Mouse (Mus musculus): ENCODE measurements at regions not wholly inside any gene's neighbourhood (a gene's known extent, or its start where the extent isn't known, plus 50 kb on each side); places are given as distances from the start of the nearest gene placed in this dataset.
"Not testable (repeated sequence)": the region's sequence is repeated elsewhere in the genome, so short reads cannot be mapped to it uniquely, and the experiment has no call there.

- no peak for DNase-seq (ENCODE audit: low spot score)
Observed at GRCm38 (mm10) chr12:113241373-113242193, 55.9 kb downstream of the Tmem121 start.

GRCm38 (mm10) chr12:113242194-113242510 is 56.4 kb downstream of the Tmem121 start:
- no peak for DNase-seq (ENCODE audit: low spot score)

- no peak for DNase-seq (ENCODE audit: low spot score)
Observed at GRCm38 (mm10) chr12:113244685-113245084, 59.0 kb downstream of the Tmem121 start.

- not testable (repeated sequence) for DNase-seq (ENCODE audit: low spot score)
Observed at GRCm38 (mm10) chr12:113253446-113254424, 68.0 kb downstream of the Tmem121 start.

- DNase-seq (ENCODE audit: low spot score): no peak
Observed at GRCm38 (mm10) chr12:113255331-113255730, 69.6 kb downstream of the Tmem121 start.

GRCm38 (mm10) chr12:113256628-113257027 is 70.9 kb downstream of the Tmem121 start:
- no peak for DNase-seq (ENCODE audit: low spot score)

GRCm38 (mm10) chr12:113257243-113257642 is 71.5 kb downstream of the Tmem121 start:
- DNase-seq (ENCODE audit: low spot score): no peak

GRCm38 (mm10) chr12:113259476-113259875 is 73.7 kb downstream of the Tmem121 start:
- no peak for DNase-seq (ENCODE audit: low spot score)

GRCm38 (mm10) chr12:113260304-113260703 is 74.6 kb downstream of the Tmem121 start:
- DNase-seq (ENCODE audit: low spot score): no peak

GRCm38 (mm10) chr12:113275934-113276333 is 90.2 kb downstream of the Tmem121 start:
- no peak for DNase-seq (ENCODE audit: low spot score)

- DNase-seq (ENCODE audit: low spot score): no peak
Observed at GRCm38 (mm10) chr12:113276355-113276942, 90.7 kb downstream of the Tmem121 start.

GRCm38 (mm10) chr12:113277741-113278140 is 92.0 kb downstream of the Tmem121 start:
- DNase-seq (ENCODE audit: low spot score): no peak

- no peak for DNase-seq (ENCODE audit: low spot score)
Observed at GRCm38 (mm10) chr12:113292029-113292809, 106.5 kb downstream of the Tmem121 start.

GRCm38 (mm10) chr12:113295924-113296323 is 110.2 kb downstream of the Tmem121 start:
- no peak for DNase-seq (ENCODE audit: low spot score)

- DNase-seq (ENCODE audit: low spot score): no peak
Observed at GRCm38 (mm10) chr12:113305973-113306372, 120.2 kb downstream of the Tmem121 start.

- no peak for DNase-seq (ENCODE audit: low spot score)
Observed at GRCm38 (mm10) chr12:113313319-113313718, 127.6 kb downstream of the Tmem121 start.

GRCm38 (mm10) chr12:113314624-113315023 is 128.9 kb downstream of the Tmem121 start:
- no peak for DNase-seq (ENCODE audit: low spot score)

GRCm38 (mm10) chr12:113321086-113321485 is 135.4 kb downstream of the Tmem121 start:
- DNase-seq (ENCODE audit: low spot score): no peak

- DNase-seq (ENCODE audit: low spot score): no peak
Observed at GRCm38 (mm10) chr12:113322173-113322572, 136.4 kb downstream of the Tmem121 start.

GRCm38 (mm10) chr12:113327851-113328250 is 142.1 kb downstream of the Tmem121 start:
- DNase-seq (ENCODE audit: low spot score): no peak

- no peak for DNase-seq (ENCODE audit: low spot score)
Observed at GRCm38 (mm10) chr12:113330266-113330665, 144.5 kb downstream of the Tmem121 start.

- no peak for DNase-seq (ENCODE audit: low spot score)
Observed at GRCm38 (mm10) chr12:113332226-113332625, 146.5 kb downstream of the Tmem121 start.
